Mouse (Mus musculus) neutrophil, adult 5-6 weeks (primary cell): Measurements from ENCODE around the gene Add2. TPM values are rescaled to one million over a fixed set of nuclear protein-coding genes. Genes with fewer than 3 reads are reported as not detected.

ENCODE experiments used
- ATAC-seq: fragments of 151-379, 151-347 bp; 2 replicates; pipeline ENCODE4 v1.8.0; 2017; ENCODE audit warnings: mild to moderate bottlenecking, moderate TSS enrichment; ENCODE audit not compliant: insufficient number of reproducible peaks, poor library complexity, low FRiP score, severe bottlenecking; ENCODE audit errors: extremely low read depth
- total RNA-seq: library from RNA; stranded (forward); fragments of 200-1000 nt; gene quantifications from 2 replicates; pipeline ENCODE4 v1.2.3, GENCODE M21; 2017

The Add2 gene
- total RNA-seq, 1 experiment from 2014 or later: not detected

GRCm38 (mm10) chr6:86115843-86116242, 87.4 kb downstream of the Add2 start:
- ATAC-seq: no peak

- ATAC-seq: no peak
Observed at GRCm38 (mm10) chr6:86123057-86123456, 94.6 kb downstream of the Add2 start.

GRCm38 (mm10) chr6:86125761-86126160, 97.3 kb downstream of the Add2 start:
- ATAC-seq: no peak

GRCm38 (mm10) chr6:86126953-86127581, 98.6 kb downstream of the Add2 start:
- ATAC-seq: no peak

- no peak for ATAC-seq
Observed at GRCm38 (mm10) chr6:86128504-86128903, 100.0 kb downstream of the Add2 start.

GRCm38 (mm10) chr6:86129872-86130498, 101.5 kb downstream of the Add2 start:
- no peak for ATAC-seq

- ATAC-seq: no peak
Observed at GRCm38 (mm10) chr6:86133882-86134281, 105.4 kb downstream of the Add2 start.

GRCm38 (mm10) chr6:86136206-86136605, 107.7 kb downstream of the Add2 start:
- no peak for ATAC-seq

- no peak for ATAC-seq
Observed at GRCm38 (mm10) chr6:86141284-86141683, 112.8 kb downstream of the Add2 start.

- no peak for ATAC-seq
Observed at GRCm38 (mm10) chr6:86141820-86142219, 113.3 kb downstream of the Add2 start.

GRCm38 (mm10) chr6:86144986-86145385, 116.5 kb downstream of the Add2 start:
- ATAC-seq: no peak

- no peak for ATAC-seq
Observed at GRCm38 (mm10) chr6:86148518-86148917, 120.0 kb downstream of the Add2 start.

GRCm38 (mm10) chr6:86149001-86149400, 120.5 kb downstream of the Add2 start:
- ATAC-seq: no peak

- ATAC-seq: no peak
Observed at GRCm38 (mm10) chr6:86152676-86153075, 124.2 kb downstream of the Add2 start.

- ATAC-seq: no peak
Observed at GRCm38 (mm10) chr6:86153436-86153990, 125.0 kb downstream of the Add2 start.

GRCm38 (mm10) chr6:86154006-86154405, 125.5 kb downstream of the Add2 start:
- ATAC-seq: no peak

- ATAC-seq: no peak
Observed at GRCm38 (mm10) chr6:86154481-86154880, 126.0 kb downstream of the Add2 start.

- ATAC-seq: no peak
Observed at GRCm38 (mm10) chr6:86157253-86158234, 129.1 kb downstream of the Add2 start.

GRCm38 (mm10) chr6:86160878-86161277, 132.4 kb downstream of the Add2 start:
- no peak for ATAC-seq
